Mouse (Mus musculus): Measurements from ENCODE around the gene Nfkbil1. TPM values are rescaled to one million over a fixed set of nuclear protein-coding genes. Genes with fewer than 3 reads are reported as not detected.
A peak's percentile ranks its signal among the peaks of the same experiment; 100 is the strongest.

Gene Nfkbil1
- polyA plus RNA-seq, 1 experiment: 10.1 TPM

DNA sequence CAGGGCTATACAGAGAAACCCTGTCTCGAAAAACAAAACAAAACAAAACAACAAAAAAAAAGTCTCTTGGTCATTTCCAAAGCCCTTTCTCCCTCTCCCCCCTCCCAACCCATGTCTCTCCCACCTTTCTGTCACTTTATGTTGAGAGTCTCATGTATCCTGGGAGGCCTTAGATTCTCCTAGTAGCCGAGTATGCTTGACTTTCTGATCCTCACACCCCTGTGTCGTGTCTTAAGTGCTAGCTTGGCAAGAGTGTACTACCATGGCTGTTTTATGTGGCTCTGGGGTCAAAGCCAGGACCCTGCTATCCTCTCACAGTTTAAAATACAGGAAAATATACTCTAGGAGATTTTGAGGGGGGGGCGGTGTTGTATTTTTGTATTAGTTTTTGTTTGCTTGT is 48.2 kb downstream of the Nfkbil1 start:
- H3K4me3 ChIP-seq (ENCODE audit: insufficient read depth, low read length): no peak overlapping the region
- H3K27ac ChIP-seq (ENCODE audit: insufficient read depth, low read length): no peak overlapping the region
- TF ChIP-seq POLR2A (IDR thresholded peaks at IDR 0.05; ENCODE audit: low read depth, low read length) (no peak), CTCF (IDR thresholded peaks at IDR 0.05; ENCODE audit: borderline replicate concordance, insufficient read depth, low read length) (no peak)
- H3K4me1 ChIP-seq (ENCODE audit: control insufficient read depth, insufficient read depth, low read length): no peaks in the 10 kb centered on the region

DNA sequence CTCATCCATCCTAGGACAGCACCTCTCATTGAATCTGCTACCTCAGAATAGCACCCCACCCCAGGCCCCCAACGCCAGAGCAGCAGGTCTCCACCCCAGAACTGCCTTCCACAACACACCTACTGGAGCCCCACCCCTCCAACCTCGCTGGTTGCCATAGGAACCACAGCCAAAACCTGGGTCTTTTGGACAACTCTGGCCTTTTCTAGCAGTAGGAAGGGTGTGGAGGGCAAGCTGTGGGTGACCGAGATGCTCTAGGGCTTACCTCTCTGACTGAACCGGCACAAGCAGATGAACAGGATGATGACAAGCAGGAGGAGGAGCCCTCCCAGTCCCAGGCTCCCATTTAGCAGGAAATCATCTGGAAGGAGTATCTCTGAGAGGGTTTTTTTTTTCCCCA is 48.9 kb downstream of the Nfkbil1 start:
- no peaks in the 10 kb centered on the region for H3K4me1 ChIP-seq (ENCODE audit: control insufficient read depth, insufficient read depth, low read length)
- no peak overlapping the region for H3K27ac ChIP-seq (ENCODE audit: insufficient read depth, low read length)
- TF ChIP-seq CTCF (IDR thresholded peaks at IDR 0.05; ENCODE audit: borderline replicate concordance, insufficient read depth, low read length) (no peak), POLR2A (IDR thresholded peaks at IDR 0.05; ENCODE audit: low read depth, low read length) (peak; percentile 27; the same call in 1 of the 2 replicates)
- no peak overlapping the region for H3K4me3 ChIP-seq (ENCODE audit: insufficient read depth, low read length)

DNA sequence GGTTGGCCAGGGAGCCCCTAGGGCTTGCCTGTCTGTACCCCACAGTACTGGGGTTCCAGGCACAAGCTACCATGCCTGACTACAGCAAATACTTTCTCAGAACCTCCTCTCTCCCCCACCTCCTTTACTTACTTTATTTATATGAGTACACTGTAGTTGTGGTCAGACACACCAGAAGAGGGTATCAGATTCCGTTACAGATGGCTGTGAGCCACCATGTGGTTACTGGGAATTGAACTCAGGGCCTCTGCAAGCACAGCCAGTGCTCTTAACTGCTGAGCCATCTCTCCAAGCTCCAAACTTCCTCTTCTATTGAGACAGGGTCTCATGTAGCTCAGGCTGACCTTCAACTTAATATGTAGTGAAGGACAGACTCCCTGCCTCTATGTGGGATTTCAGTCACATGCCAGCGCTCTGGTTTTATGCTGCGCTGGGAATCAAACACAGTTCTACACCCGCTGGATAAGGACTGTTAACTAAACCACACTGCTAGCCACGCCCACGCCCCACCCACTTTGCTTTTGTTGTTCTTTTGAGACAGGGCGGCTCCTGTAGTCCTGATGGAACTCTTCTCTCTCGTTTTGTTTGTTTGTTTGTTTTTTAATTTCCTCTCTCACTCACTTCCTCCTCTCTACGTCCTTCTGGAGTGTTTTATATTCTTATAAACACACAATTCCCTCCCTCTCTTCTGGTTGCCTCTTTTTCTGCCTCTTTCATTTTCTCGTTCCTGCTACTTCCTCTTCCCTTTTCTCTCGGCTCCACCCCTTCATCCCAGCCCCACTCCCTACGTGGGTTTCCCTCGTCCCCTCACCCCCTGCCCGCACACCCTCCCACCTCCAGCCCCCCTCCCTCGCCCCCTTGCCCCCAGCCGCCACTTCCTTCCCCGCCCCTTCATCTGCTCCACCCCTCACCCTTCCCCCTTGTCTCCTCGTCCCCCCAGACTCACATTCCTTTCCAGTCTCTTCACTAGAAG is 49.7 kb downstream of the Nfkbil1 start:
- Histone ChIP-seq H3K4me1 (ENCODE audit: control insufficient read depth, insufficient read depth, low read length) (no peaks in the 10 kb centered on the region), H3K27ac (ENCODE audit: insufficient read depth, low read length) (no peak overlapping the region), H3K4me3 (ENCODE audit: insufficient read depth, low read length) (peak overlapping the region; percentile 37)
- TF ChIP-seq CTCF (IDR thresholded peaks at IDR 0.05; ENCODE audit: borderline replicate concordance, insufficient read depth, low read length): no peak
- peak; percentile 30; the same call in 1 of the 2 replicates for TF ChIP-seq POLR2A (IDR thresholded peaks at IDR 0.05; ENCODE audit: low read depth, low read length)

DNA sequence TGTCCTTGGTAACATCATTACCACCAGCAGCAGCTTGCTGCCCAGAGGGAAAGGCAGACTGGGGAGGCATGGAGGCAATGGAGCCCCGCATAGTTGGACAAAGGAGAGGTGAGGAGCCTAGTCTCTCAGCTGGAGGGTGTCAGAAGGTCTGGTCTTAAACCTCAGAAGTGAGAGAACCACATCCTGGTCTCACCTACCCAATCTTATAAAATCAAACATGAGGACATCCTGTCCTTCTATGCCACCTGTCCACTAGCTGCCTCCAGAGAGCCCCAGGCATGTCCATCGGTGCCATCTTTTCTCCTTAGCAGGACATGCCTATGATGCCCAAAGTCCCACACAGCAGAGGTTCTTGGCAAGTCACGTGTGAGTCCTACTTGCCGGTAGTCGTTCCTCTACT is 55.5 kb downstream of the Nfkbil1 start:
- no peaks in the 10 kb centered on the region for H3K4me1 ChIP-seq (ENCODE audit: control insufficient read depth, insufficient read depth, low read length)
- no peak overlapping the region for H3K4me3 ChIP-seq (ENCODE audit: insufficient read depth, low read length)
- TF ChIP-seq POLR2A (IDR thresholded peaks at IDR 0.05; ENCODE audit: low read depth, low read length) (no peak), CTCF (IDR thresholded peaks at IDR 0.05; ENCODE audit: borderline replicate concordance, insufficient read depth, low read length) (no peak)
- H3K27ac ChIP-seq (ENCODE audit: insufficient read depth, low read length): no peak overlapping the region

DNA sequence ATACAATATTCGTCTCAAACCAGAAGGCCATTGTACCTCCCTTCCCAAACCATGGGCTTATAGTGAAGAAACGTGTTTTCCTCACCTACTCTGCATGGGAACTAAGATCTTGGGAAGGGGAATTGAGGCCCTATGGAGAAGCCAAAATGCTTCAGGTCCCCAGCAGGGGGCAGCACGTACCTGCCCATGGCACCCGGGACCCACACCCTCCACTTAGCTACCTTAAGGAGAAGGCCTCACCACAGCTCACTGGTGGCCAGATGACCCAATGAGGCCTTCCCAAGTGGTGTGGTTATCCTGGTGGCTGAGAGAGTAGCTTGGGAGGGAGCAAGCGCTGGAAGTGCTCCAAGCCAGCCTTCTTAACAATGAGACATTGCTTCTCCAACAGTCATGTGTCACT is 57.1 kb downstream of the Nfkbil1 start:
- TF ChIP-seq POLR2A (IDR thresholded peaks at IDR 0.05; ENCODE audit: low read depth, low read length) (no peak), CTCF (IDR thresholded peaks at IDR 0.05; ENCODE audit: borderline replicate concordance, insufficient read depth, low read length) (peak; percentile 81)
- Histone ChIP-seq H3K4me1 (ENCODE audit: control insufficient read depth, insufficient read depth, low read length) (peaks cover 3% of the 10 kb centered on the region; the same call in 1 of the 2 replicates), H3K4me3 (ENCODE audit: insufficient read depth, low read length) (no peak overlapping the region)

DNA sequence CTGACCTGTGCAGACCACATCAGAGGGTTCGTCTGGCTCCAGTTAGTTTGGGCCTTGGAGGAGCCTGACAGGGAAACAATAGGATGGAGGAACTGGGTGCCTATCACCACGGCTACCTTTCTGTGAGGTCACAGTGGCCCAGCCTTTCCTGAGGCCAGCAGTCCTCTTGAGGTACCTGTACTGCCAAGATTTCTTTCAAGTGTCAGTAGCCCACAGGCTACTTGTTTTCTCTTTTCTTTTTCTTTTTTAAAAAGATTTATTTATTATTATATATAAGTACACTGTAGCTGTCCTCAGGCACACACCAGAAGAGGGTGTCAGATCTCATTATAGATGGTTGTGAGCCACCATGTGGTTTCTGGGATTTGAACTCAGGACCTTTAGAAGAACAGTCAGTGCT is 59.6 kb downstream of the Nfkbil1 start, which contains the start of gene Aif1:
Gene Aif1, minus strand, starts transcription at position 101 of the 400 bp plus-strand sequence.
- TF ChIP-seq POLR2A (IDR thresholded peaks at IDR 0.05; ENCODE audit: low read depth, low read length) (no peak), CTCF (IDR thresholded peaks at IDR 0.05; ENCODE audit: borderline replicate concordance, insufficient read depth, low read length) (no peak)
- Histone ChIP-seq H3K4me1 (ENCODE audit: control insufficient read depth, insufficient read depth, low read length) (peaks cover 3% of the 10 kb centered on the region; the same call in 1 of the 2 replicates), H3K27ac (ENCODE audit: insufficient read depth, low read length) (no peak within 1 kb of the TSS), H3K4me3 (ENCODE audit: insufficient read depth, low read length) (no peak within 1 kb of the TSS)

More for the DNA sequence above, 57.1 kb downstream of the Nfkbil1 start:
- no peak overlapping the region for H3K27ac ChIP-seq (ENCODE audit: insufficient read depth, low read length)

DNA sequence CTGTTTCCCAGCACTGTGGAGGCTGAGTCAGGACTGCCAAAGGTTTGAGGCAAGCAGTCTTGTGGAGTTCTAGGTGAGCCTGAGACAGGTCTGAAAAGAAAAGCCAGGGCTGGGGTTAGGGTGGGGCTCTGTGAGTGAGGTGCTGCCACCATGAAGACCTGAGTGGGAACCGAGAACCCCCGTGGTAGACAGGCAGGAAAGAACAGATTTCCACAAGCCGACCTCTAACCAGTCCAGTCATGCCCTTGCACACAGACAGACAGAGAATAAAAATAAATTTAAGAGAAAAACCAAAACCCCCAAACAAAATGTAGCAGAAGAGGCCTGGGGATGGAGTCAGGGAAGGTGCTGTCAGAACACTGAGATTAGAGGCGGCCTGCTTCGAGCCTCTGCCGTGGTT is 60.2 kb downstream of the Nfkbil1 start:
- Histone ChIP-seq H3K4me1 (ENCODE audit: control insufficient read depth, insufficient read depth, low read length) (peaks cover 3% of the 10 kb centered on the region; the same call in 1 of the 2 replicates), H3K4me3 (ENCODE audit: insufficient read depth, low read length) (no peak overlapping the region), H3K27ac (ENCODE audit: insufficient read depth, low read length) (no peak overlapping the region)
- no peak for TF ChIP-seq POLR2A (IDR thresholded peaks at IDR 0.05; ENCODE audit: low read depth, low read length)
- TF ChIP-seq CTCF (IDR thresholded peaks at IDR 0.05; ENCODE audit: borderline replicate concordance, insufficient read depth, low read length): no peak

DNA sequence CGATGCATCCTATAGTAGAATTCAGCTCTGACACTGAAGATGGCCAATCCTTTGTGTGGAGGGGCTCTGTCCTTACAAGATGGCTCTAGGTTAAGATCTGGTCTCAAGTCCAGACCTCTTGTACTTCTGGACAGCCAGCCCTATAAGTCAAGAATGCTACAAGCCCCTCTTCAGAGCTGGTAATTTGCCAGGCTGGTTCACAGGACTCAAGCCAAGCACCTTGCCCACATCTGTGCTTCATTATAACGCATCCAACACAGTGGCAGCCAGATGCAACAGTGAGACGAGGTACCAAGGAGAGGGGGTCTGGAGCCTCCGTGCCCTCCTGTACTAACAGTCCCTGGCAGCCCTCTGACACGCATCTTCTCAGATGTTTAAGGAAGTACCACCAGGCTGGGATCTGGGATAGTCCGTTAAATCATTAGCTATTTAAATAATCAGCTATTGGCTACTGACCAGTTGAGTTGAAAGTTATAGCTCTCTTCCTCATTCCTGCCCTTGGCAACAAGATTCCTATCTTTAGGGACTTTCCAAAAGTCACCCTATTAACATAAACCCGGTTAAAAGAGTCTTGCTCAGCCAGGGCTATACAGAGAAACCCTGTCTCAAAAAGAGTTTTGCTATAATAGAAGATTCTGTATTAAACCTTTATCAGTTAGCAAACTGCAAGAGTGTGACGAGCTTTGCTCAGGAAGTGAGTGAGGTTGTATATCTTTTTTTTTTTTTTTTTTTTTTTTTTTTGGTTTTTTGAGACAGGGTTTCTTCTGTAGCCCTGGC is 61.2 kb downstream of the Nfkbil1 start:
- H3K4me1 ChIP-seq (ENCODE audit: control insufficient read depth, insufficient read depth, low read length): peaks cover 3% of the 10 kb centered on the region; the same call in 1 of the 2 replicates
- no peak overlapping the region for H3K27ac ChIP-seq (ENCODE audit: insufficient read depth, low read length)
- TF ChIP-seq POLR2A (IDR thresholded peaks at IDR 0.05; ENCODE audit: low read depth, low read length): no peak
- TF ChIP-seq CTCF (IDR thresholded peaks at IDR 0.05; ENCODE audit: borderline replicate concordance, insufficient read depth, low read length): no peak
- no peak overlapping the region for H3K4me3 ChIP-seq (ENCODE audit: insufficient read depth, low read length)

DNA sequence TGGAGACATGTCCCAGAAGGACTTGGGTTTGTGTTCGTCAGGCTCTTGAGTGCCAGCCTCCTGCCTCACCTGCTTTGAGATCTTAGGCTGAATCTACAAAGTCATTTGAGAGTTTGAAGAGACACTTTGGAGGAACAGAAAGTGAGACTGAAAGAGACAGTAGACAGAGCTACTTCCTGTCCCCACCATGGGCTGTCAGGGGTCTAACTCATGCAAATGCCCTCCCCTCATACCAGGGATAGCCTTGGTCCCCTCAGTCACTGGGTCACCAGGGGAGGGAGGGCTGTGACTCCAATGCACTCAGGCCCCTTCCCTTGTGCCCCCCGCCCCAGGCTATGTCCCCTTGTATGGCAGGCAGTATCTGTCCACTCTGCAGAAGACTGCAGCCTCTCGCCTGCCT is 62.3 kb downstream of the Nfkbil1 start:
- TF ChIP-seq CTCF (IDR thresholded peaks at IDR 0.05; ENCODE audit: borderline replicate concordance, insufficient read depth, low read length) (no peak), POLR2A (IDR thresholded peaks at IDR 0.05; ENCODE audit: low read depth, low read length) (no peak)
- H3K27ac ChIP-seq (ENCODE audit: insufficient read depth, low read length): no peak overlapping the region
- no peak overlapping the region for H3K4me3 ChIP-seq (ENCODE audit: insufficient read depth, low read length)
- H3K4me1 ChIP-seq (ENCODE audit: control insufficient read depth, insufficient read depth, low read length): peaks cover 3% of the 10 kb centered on the region; the same call in 1 of the 2 replicates

Measured in embryonic fibroblast, embryonic 13.5 days (primary cell).